Mouse (Mus musculus) brain, embryonic 14.5 days (tissue): ENCODE results near the gene Aptx. TPM values are rescaled to one million over a fixed set of nuclear protein-coding genes. Genes with fewer than 3 reads are reported as not detected.

Experiments used
- DNase-seq: peaks from one replicate; pipeline ENCODE4 v3.0.0-alpha.2; 2011; ENCODE audit warnings: low read depth
- CTCF ChIP-seq: fragments of 200-500 bp; IDR thresholded peaks from 2 replicates; pipeline ENCODE4 v1.5.1; 2012; ENCODE audit warnings: inconsistent platforms, mild to moderate bottlenecking, moderate library complexity, borderline replicate concordance; ENCODE audit not compliant: insufficient read depth, insufficient read length; ENCODE audit errors: extremely low read depth
- POLR2A ChIP-seq: fragments of 200-500 bp; IDR thresholded peaks from 2 replicates; pipeline ENCODE4 v1.6.1; 2012; ENCODE audit warnings: mild to moderate bottlenecking, inconsistent platforms, borderline replicate concordance; ENCODE audit not compliant: poor library complexity, insufficient read depth, insufficient read length, severe bottlenecking; ENCODE audit errors: extremely low read depth
- polyA plus RNA-seq: library from polyadenylated mRNA; depleted of rRNA; stranded (reverse); fragments of >200 nt; gene quantifications from 2 replicates; pipeline ENCODE4 v1.2.3, GENCODE M21; 2012; rRNA removed

Gene Aptx
- polyA plus RNA-seq, 1 experiment, result 27.2 TPM

GRCm38 (mm10) chr4:40649111-40649510 is 53.9 kb downstream of the Aptx start:
- no peak for TF ChIP-seq CTCF
- TF ChIP-seq POLR2A, result no peak

GRCm38 (mm10) chr4:40643567-40643966 is 59.4 kb downstream of the Aptx start:
- peak; percentile 11 for DNase-seq
- TF ChIP-seq POLR2A, result no peak
- no peak for TF ChIP-seq CTCF

More at GRCm38 (mm10) chr4:40649111-40649510, 53.9 kb downstream of the Aptx start:
- DNase-seq, result no peak

GRCm38 (mm10) chr4:40640991-40641390 is 62.0 kb downstream of the Aptx start:
- no peak for DNase-seq
- TF ChIP-seq CTCF, result no peak; the same call in 1 of the 2 replicates
- TF ChIP-seq POLR2A, result no peak

Other genes starting within 250 kb of the Aptx start
- 0.30 and 0.43 TPM in 2 replicates for gene Tmem215, start 231.0 kb downstream of the Aptx start, polyA plus RNA-seq
- 89.0 and 159 TPM in 2 replicates for gene Dnaja1, start 19.0 kb upstream of the Aptx start, polyA plus RNA-seq
- gene Smu1, start 54.7 kb upstream of the Aptx start, polyA plus RNA-seq, result 67.7 and 80.6 TPM in 2 replicates
- gene B4galt1, start 150.8 kb upstream of the Aptx start, polyA plus RNA-seq, result 6.9 and 9.2 TPM in 2 replicates
- 0.59 and 0.68 TPM in 2 replicates for gene Spink4, start 216.9 kb upstream of the Aptx start, polyA plus RNA-seq
- 97.9 and 117 TPM in 2 replicates for gene Bag1, start 245.1 kb upstream of the Aptx start, polyA plus RNA-seq
- 94.0 and 97.4 TPM in 2 replicates for gene Chmp5, start 245.2 kb upstream of the Aptx start, polyA plus RNA-seq